Mouse (Mus musculus): ENCODE measurements at regions not wholly inside any gene's neighbourhood (a gene's known extent, or its start where the extent isn't known, plus 50 kb on each side); places are given as distances from the start of the nearest gene placed in this dataset.

DNA sequence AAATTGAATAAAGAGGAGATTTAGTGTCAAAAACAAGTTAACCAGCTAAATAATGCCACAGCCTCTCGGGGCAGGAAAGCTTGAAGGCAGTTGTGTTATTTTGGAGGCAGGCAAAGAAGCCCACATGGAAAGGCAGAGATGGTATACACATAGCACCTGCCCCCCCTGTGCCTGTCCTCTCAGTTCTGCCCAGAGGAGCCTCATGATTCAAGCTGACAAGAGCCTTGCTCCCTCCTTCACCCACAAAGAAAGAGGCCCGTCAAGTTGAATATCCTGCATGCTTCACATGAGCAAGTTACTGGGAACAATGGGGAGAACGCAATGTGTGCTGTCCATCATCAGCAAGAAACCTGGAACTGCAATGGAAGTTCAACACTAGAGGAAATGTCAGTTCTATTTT lies 398.2 kb upstream of the Zic4 start:
- TF ChIP-seq USF2 (IDR thresholded peaks at IDR 0.05; ENCODE audit: borderline replicate concordance in 1 of 2, insufficient read depth in 1 of 2, low read depth in 1 of 2, low read length in 2 of 2) (no peak), ZMIZ1 (IDR thresholded peaks at IDR 0.05; ENCODE audit: low read depth, low read length) (no peak), EP300 (IDR thresholded peaks at IDR 0.05; ENCODE audit: low read depth in 1 of 2, low read length in 2 of 2) (no peak)
- no peak for DNase-seq (ENCODE audit: low read depth, low spot score)
- no peaks in the 10 kb centered on the region for H3K79me2 ChIP-seq (ENCODE audit: control insufficient read depth, insufficient read depth, low read length, poor library complexity)

DNA sequence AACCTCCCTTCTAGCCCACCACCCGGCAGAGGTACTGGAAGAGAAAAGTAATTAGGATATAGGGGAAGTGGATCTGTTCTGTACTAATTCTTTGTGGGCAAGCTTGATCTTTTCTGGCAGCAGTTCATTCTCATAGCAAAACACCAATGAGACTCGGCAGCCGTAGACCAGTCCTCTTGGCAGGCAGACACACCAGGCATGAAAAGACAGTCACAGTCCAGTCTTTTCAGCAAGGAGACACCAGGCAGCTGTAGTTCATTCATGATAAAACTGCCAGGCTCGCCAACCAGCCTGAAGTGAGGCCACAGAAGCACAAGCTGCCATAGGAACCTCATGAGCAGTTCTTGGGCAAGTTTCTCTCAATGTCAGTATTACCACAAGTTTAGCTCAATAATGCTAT lies 383.5 kb upstream of the Zic4 start:
- Histone ChIP-seq H3K4me1 (ENCODE audit: control insufficient read depth in 1 of 2, insufficient read depth in 2 of 2, low read length in 2 of 2) (no peaks in the 10 kb centered on the region), H3K79me2 (ENCODE audit: control insufficient read depth, insufficient read depth, low read length, poor library complexity) (no peaks in the 10 kb centered on the region), H3K36me3 (ENCODE audit: control insufficient read depth in 1 of 2, insufficient read depth in 2 of 2, low read length in 2 of 2) (no peaks in the 10 kb centered on the region), H3K27me3 (ENCODE audit: control insufficient read depth in 1 of 2, insufficient read depth in 2 of 2, low read length in 2 of 2) (no peaks in the 10 kb centered on the region), H3K27ac (ENCODE audit: control insufficient read depth, low read depth, low read length) (no peak overlapping the region), H3K4me3 (ENCODE audit: control insufficient read depth in 1 of 2, insufficient read depth in 1 of 2, low read depth in 2 of 2, low read length in 2 of 2) (no peak overlapping the region), H3K9ac (ENCODE audit: control insufficient read depth, low read depth, low read length, poor library complexity, severe bottlenecking) (no peak overlapping the region), H3K9me3 (replicated peaks; ENCODE audit: insufficient read depth, low read length) (no peaks in the 10 kb centered on the region)
- TF ChIP-seq NELFE (IDR thresholded peaks at IDR 0.05; ENCODE audit: low read depth, low read length) (no peak), HCFC1 (IDR thresholded peaks at IDR 0.05; ENCODE audit: low read depth, low read length) (no peak), UBTF (IDR thresholded peaks at IDR 0.05; ENCODE audit: borderline replicate concordance, insufficient read depth, low read depth, low read length) (no peak), ETS1 (IDR thresholded peaks at IDR 0.05; ENCODE audit: low read depth, low read length) (no peak), GATA1 (IDR thresholded peaks at IDR 0.05; ENCODE audit: low read depth, low read length) (no peak), USF2 (IDR thresholded peaks at IDR 0.05; ENCODE audit: borderline replicate concordance in 1 of 2, insufficient read depth in 1 of 2, low read depth in 1 of 2, low read length in 2 of 2) (no peak)
- DNase-seq (ENCODE audit: low read depth, low spot score) = no peak

More for the DNA sequence above, 398.2 kb upstream of the Zic4 start:
- Histone ChIP-seq H3K9ac (ENCODE audit: control insufficient read depth, low read depth, low read length, poor library complexity, severe bottlenecking) (no peak overlapping the region), H3K36me3 (ENCODE audit: control insufficient read depth in 1 of 2, insufficient read depth in 2 of 2, low read length in 2 of 2) (no peaks in the 10 kb centered on the region), H3K4me3 (ENCODE audit: control insufficient read depth in 1 of 2, insufficient read depth in 1 of 2, low read depth in 2 of 2, low read length in 2 of 2) (no peak overlapping the region), H3K4me1 (ENCODE audit: control insufficient read depth in 1 of 2, insufficient read depth in 2 of 2, low read length in 2 of 2) (no peaks in the 10 kb centered on the region), H3K27me3 (ENCODE audit: control insufficient read depth in 1 of 2, insufficient read depth in 2 of 2, low read length in 2 of 2) (no peaks in the 10 kb centered on the region), H3K9me3 (replicated peaks; ENCODE audit: insufficient read depth, low read length) (no peaks in the 10 kb centered on the region), H3K27ac (ENCODE audit: control insufficient read depth, low read depth, low read length) (no peak overlapping the region)

DNA sequence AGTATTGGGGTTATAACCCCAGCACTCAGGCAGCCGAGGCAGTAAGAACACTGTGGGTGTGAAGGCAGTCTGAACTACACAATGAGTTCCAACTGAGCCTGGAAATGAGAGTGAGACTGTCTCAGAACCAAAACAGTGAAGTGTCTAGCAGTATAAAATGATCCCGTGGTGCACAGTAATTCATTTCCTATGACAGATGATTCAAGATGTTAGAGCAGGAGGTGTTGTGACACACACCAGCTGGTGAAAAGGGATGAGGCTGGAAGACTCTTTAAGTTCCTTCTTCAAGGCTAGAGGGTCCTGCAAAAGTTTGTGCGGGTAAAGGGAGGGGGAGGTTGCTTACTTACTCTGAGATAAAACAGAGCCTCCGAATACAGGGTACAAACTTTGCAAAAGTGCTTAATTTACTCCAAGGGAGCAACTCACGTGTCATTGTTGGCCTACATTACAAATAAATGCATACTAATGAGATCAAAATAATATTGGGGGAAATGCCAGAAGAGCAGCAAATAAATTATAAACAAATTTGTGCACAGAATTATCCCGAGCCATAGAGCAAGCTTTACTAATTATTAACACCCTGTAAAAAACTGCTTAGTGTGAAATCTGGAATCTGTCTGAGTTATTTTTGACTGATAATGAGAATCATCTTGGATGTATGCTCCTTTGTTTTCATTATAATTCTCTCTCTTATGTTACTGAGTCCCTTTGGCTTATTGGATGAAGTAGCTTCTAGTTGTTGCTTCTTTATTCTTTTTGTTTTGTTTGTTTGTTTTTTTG lies 382.0 kb upstream of the Zic4 start:
- H3K27me3 ChIP-seq (ENCODE audit: control insufficient read depth in 1 of 2, insufficient read depth in 2 of 2, low read length in 2 of 2) = no peaks in the 10 kb centered on the region
- H3K9ac ChIP-seq (ENCODE audit: control insufficient read depth, low read depth, low read length, poor library complexity, severe bottlenecking) = no peak overlapping the region
- no peaks in the 10 kb centered on the region for H3K4me1 ChIP-seq (ENCODE audit: control insufficient read depth in 1 of 2, insufficient read depth in 2 of 2, low read length in 2 of 2)
- no peak for TF ChIP-seq NELFE (IDR thresholded peaks at IDR 0.05; ENCODE audit: low read depth, low read length)
- TF ChIP-seq MYB (IDR thresholded peaks at IDR 0.05; ENCODE audit: low read depth, low read length) = no peak
- no peak for TF ChIP-seq RCOR1 (IDR thresholded peaks at IDR 0.05; ENCODE audit: low read depth, low read length)
- TF ChIP-seq MAX (IDR thresholded peaks at IDR 0.05; ENCODE audit: low read length) = no peak
- TF ChIP-seq ZNF384 (IDR thresholded peaks at IDR 0.05; ENCODE audit: low read depth, low read length) = no peak
- no peak for TF ChIP-seq MXI1 (IDR thresholded peaks at IDR 0.05; ENCODE audit: low read depth, low read length)
- TF ChIP-seq SIN3A (IDR thresholded peaks at IDR 0.05; ENCODE audit: low read length) = no peak
- no peak for TF ChIP-seq ZMIZ1 (IDR thresholded peaks at IDR 0.05; ENCODE audit: low read depth, low read length)
- TF ChIP-seq MEF2A (IDR thresholded peaks at IDR 0.05; ENCODE audit: extremely low read depth, insufficient replicate concordance, low read depth, low read length, poor library complexity, severe bottlenecking) = no peak
- no peak for TF ChIP-seq EP300 (IDR thresholded peaks at IDR 0.05; ENCODE audit: low read depth in 1 of 2, low read length in 2 of 2)
- no peak for TF ChIP-seq ELF1 (IDR thresholded peaks at IDR 0.05; ENCODE audit: low read depth, low read length)
- TF ChIP-seq USF1 (IDR thresholded peaks at IDR 0.05; ENCODE audit: low read depth, low read length) = no peak
- no peak for TF ChIP-seq SMC3 (IDR thresholded peaks at IDR 0.05; ENCODE audit: low read depth, low read length)
- no peak for TF ChIP-seq ZC3H11A (IDR thresholded peaks at IDR 0.05; ENCODE audit: low read depth, low read length)
- no peak for TF ChIP-seq RAD21 (IDR thresholded peaks at IDR 0.05; ENCODE audit: low read depth, low read length)
- TF ChIP-seq CHD2 (IDR thresholded peaks at IDR 0.05; ENCODE audit: low read length) = no peak
- TF ChIP-seq GATA1 (IDR thresholded peaks at IDR 0.05; ENCODE audit: low read depth, low read length) = no peak
- TF ChIP-seq E2F4 (IDR thresholded peaks at IDR 0.05; ENCODE audit: borderline replicate concordance, low read depth, low read length) = no peak
- no peak for TF ChIP-seq CTCF (IDR thresholded peaks at IDR 0.05 in 2 of 3, conservative IDR thresholded peaks at IDR 0.05 in 1 of 3; ENCODE audit: control insufficient read depth in 1 of 3, insufficient read depth in 1 of 3, low read depth in 2 of 3, low read length in 3 of 3, poor library complexity in 1 of 3, severe bottlenecking in 1 of 3)
- no peak for TF ChIP-seq MAZ (IDR thresholded peaks at IDR 0.05; ENCODE audit: low read depth, low read length)
- no peak overlapping the region for H3K27ac ChIP-seq (ENCODE audit: control insufficient read depth, low read depth, low read length)
- H3K4me3 ChIP-seq (ENCODE audit: control insufficient read depth in 1 of 2, insufficient read depth in 1 of 2, low read depth in 2 of 2, low read length in 2 of 2) = no peak overlapping the region
- H3K9me3 ChIP-seq (replicated peaks; ENCODE audit: insufficient read depth, low read length) = no peaks in the 10 kb centered on the region
- H3K79me2 ChIP-seq (ENCODE audit: control insufficient read depth, insufficient read depth, low read length, poor library complexity) = no peaks in the 10 kb centered on the region
- DNase-seq (ENCODE audit: low read depth, low spot score) = no peak
- no peaks in the 10 kb centered on the region for H3K36me3 ChIP-seq (ENCODE audit: control insufficient read depth in 1 of 2, insufficient read depth in 2 of 2, low read length in 2 of 2)

Data from MEL (cell line).